Mouse (Mus musculus) liver, embryonic 15.5 days (tissue): Measurements from ENCODE around the gene Fas. TPM values are rescaled to one million over a fixed set of nuclear protein-coding genes. Genes with fewer than 3 reads are reported as not detected.

Source experiments
- ATAC-seq: fragments of 200-750 bp; cut with Nextera tagmentation; 2 replicates; pipeline ENCODE4 v1.8.0; 2017; ENCODE audit warnings: moderate number of reproducible peaks, mild to moderate bottlenecking, moderate library complexity; ENCODE audit not compliant: insufficient read depth
- H3K27ac ChIP-seq: fragments of 300-500 bp; sonication (generic); replicated peaks from 2 replicates; pipeline ENCODE4 v1.5.1; 2015; ENCODE audit warnings: mild to moderate bottlenecking, inconsistent platforms
- H3K27me3 ChIP-seq: fragments of 300-500 bp; sonication (generic); 2 replicates; pipeline ENCODE4 v1.6.1; 2015; ENCODE audit warnings: mild to moderate bottlenecking, inconsistent platforms
- H3K36me3 ChIP-seq: fragments of 300-500 bp; sonication (generic); replicated peaks from 2 replicates; pipeline ENCODE4 v1.6.1; 2015; ENCODE audit warnings: moderate library complexity, mild to moderate bottlenecking, inconsistent platforms
- H3K4me1 ChIP-seq: fragments of 300-500 bp; sonication (generic); replicated peaks from 2 replicates; pipeline ENCODE4 v1.6.1; 2015; ENCODE audit warnings: inconsistent platforms
- H3K4me2 ChIP-seq: fragments of 300-500 bp; sonication (generic); 2 replicates; pipeline ENCODE4 v1.6.1; 2015; ENCODE audit warnings: moderate library complexity, mild to moderate bottlenecking, inconsistent platforms
- H3K4me3 ChIP-seq: fragments of 300-500 bp; sonication (generic); replicated peaks from 2 replicates; pipeline ENCODE4 v1.5.1; 2015; ENCODE audit warnings: mild to moderate bottlenecking, inconsistent platforms
- H3K9ac ChIP-seq: fragments of 300-500 bp; sonication (generic); 2 replicates; pipeline ENCODE4 v1.6.1; 2015; ENCODE audit warnings: moderate library complexity, mild to moderate bottlenecking, inconsistent platforms
- H3K9me3 ChIP-seq: fragments of 300-500 bp; sonication (generic); replicated peaks from 2 replicates; pipeline ENCODE4 v1.6.1; 2016; ENCODE audit warnings: inconsistent platforms
- whole genome bisulfite sequencing: fragments of 180-500 bp; shearing (Covaris S2); methylation state at CpG from one replicate; pipeline ENCODE4 v1.1.7; 2015; ENCODE audit warnings: mixed read lengths; ENCODE audit not compliant: insufficient replicate concordance; 5-methylcytosine and 5-hydroxymethylcytosine counted together
- polyA plus RNA-seq: library from polyadenylated mRNA; unstranded; fragments of >200 nt; fragmentation: Nextera tagmentation; extraction: Ambion mirVana; gene quantifications from 2 replicates; pipeline ENCODE4 v1.2.1, GENCODE M21; 2015

The Fas gene
- polyA plus RNA-seq, 1 experiment from 2014 or later = 4.6 TPM

- Histone ChIP-seq H3K27me3 (no peaks in the 10 kb centered on the region), H3K4me3 (no peak overlapping the region), H3K36me3 (no peaks in the 10 kb centered on the region), H3K4me1 (no peaks in the 10 kb centered on the region), H3K27ac (no peak overlapping the region), H3K9me3 (no peaks in the 10 kb centered on the region), H3K9ac (no peak overlapping the region), H3K4me2 (no peak overlapping the region)
- ATAC-seq = no peak
- WGBS = 31% methylated on average over 3 of the region's 3 CpGs
Observed at GRCm38 (mm10) chr19:34370397-34370796, 79.9 kb downstream of the Fas start.

Other genes with a start within 250 kb of the Fas start
- not detected in 2 replicates for gene Lipn, start 223.3 kb upstream of the Fas start, polyA plus RNA-seq
- gene Lipm, start 189.7 kb upstream of the Fas start, polyA plus RNA-seq = not detected in 2 replicates
- 0.45 and 0.50 TPM in 2 replicates for gene Ankrd22, start 124.6 kb upstream of the Fas start, polyA plus RNA-seq
- gene Stambpl1, start 98.4 kb upstream of the Fas start, polyA plus RNA-seq = 4.7 and 5.1 TPM in 2 replicates
- 19.8 and 22.0 TPM in 2 replicates for gene Acta2, start 35.1 kb upstream of the Fas start, polyA plus RNA-seq
- 0.18 TPM in 2 replicates for gene Ch25h, start 184.5 kb downstream of the Fas start, polyA plus RNA-seq
- 49.1 and 49.8 TPM in 2 replicates for gene Lipa, start 236.8 kb downstream of the Fas start, polyA plus RNA-seq